Mouse (Mus musculus) limb, embryonic 14.5 days (tissue): ENCODE results near the gene Gbf1. TPM values are rescaled to one million over a fixed set of nuclear protein-coding genes. Genes with fewer than 3 reads are reported as not detected.

Source experiments
- ATAC-seq: fragments of 200-750 bp; cut with Nextera tagmentation; 2 replicates; pipeline ENCODE4 v1.8.0; 2017; ENCODE audit warnings: low read depth, moderate number of reproducible peaks, moderate TSS enrichment; ENCODE audit not compliant: low FRiP score
- DNase-seq: peaks from one replicate; pipeline ENCODE4 v3.0.0-alpha.2; 2015; ENCODE audit warnings: low spot score
- H3K27ac ChIP-seq: fragments of 300-500 bp; sonication (generic); replicated peaks from 2 replicates; pipeline ENCODE4 v1.5.1; 2014; ENCODE audit warnings: low read depth, mild to moderate bottlenecking, low read length, moderate library complexity, mixed read lengths
- H3K27me3 ChIP-seq: fragments of 300-500 bp; sonication (generic); 2 replicates; pipeline ENCODE4 v1.6.1; 2014; ENCODE audit warnings: low read length, mixed read lengths; ENCODE audit not compliant: control insufficient read depth, insufficient read depth
- H3K36me3 ChIP-seq: fragments of 300-500 bp; sonication (generic); 2 replicates; pipeline ENCODE4 v1.6.1; 2014; ENCODE audit warnings: mild to moderate bottlenecking, low read length, moderate library complexity, mixed read lengths; ENCODE audit not compliant: control insufficient read depth, insufficient read depth
- H3K4me1 ChIP-seq: fragments of 300-500 bp; sonication (generic); 2 replicates; pipeline ENCODE4 v1.6.1; 2014; ENCODE audit warnings: antibody characterized with exemption, low read length, mixed read lengths; ENCODE audit not compliant: control insufficient read depth, insufficient read depth
- H3K4me2 ChIP-seq: fragments of 300-500 bp; sonication (generic); replicated peaks from 2 replicates; pipeline ENCODE4 v1.6.1; 2014; ENCODE audit warnings: low read depth, mild to moderate bottlenecking, low read length, moderate library complexity; ENCODE audit not compliant: severe bottlenecking
- H3K4me3 ChIP-seq: fragments of 300-500 bp; sonication (generic); replicated peaks from 2 replicates; pipeline ENCODE4 v1.5.1; 2014; ENCODE audit warnings: low read length
- H3K9ac ChIP-seq: fragments of 300-500 bp; sonication (generic); 2 replicates; pipeline ENCODE4 v1.6.1; 2014; ENCODE audit warnings: mild to moderate bottlenecking, low read depth, low read length, moderate library complexity; ENCODE audit not compliant: severe bottlenecking
- H3K9me3 ChIP-seq: fragments of 300-500 bp; sonication (generic); 2 replicates; pipeline ENCODE4 v1.6.1; 2016; ENCODE audit warnings: low read length; ENCODE audit not compliant: control insufficient read depth
- POLR2A ChIP-seq: fragments of 200-500 bp; IDR thresholded peaks from 2 replicates; pipeline ENCODE4 v1.8.0; 2012; ENCODE audit warnings: inconsistent platforms, mild to moderate bottlenecking, moderate library complexity, borderline replicate concordance; ENCODE audit not compliant: insufficient read depth, insufficient read length; ENCODE audit errors: extremely low read depth
- WGBS: fragments of 180-500 bp; shearing (Covaris S2); extraction: QIAGEN DNeasy Blood & Tissue Kit; methylation state at CpG from one replicate; pipeline ENCODE4 v1.1.7; 2014; 5-methylcytosine and 5-hydroxymethylcytosine counted together
- polyA plus RNA-seq, 2 experiments: library from polyadenylated mRNA; depleted of rRNA in 1 of 2; stranded (reverse) in 1 of 2; unstranded in 1 of 2; fragments of >200 nt; fragmentation: Nextera tagmentation in 1 of 2; extraction: Ambion mirVana in 1 of 2; gene quantifications; 2 replicates each; pipeline versions ENCODE4 v1.2.1 to v1.2.3; 2012 to 2014

Gene Gbf1
- polyA plus RNA-seq, 2 experiments = 66.8 to 92.1 TPM

DNA sequence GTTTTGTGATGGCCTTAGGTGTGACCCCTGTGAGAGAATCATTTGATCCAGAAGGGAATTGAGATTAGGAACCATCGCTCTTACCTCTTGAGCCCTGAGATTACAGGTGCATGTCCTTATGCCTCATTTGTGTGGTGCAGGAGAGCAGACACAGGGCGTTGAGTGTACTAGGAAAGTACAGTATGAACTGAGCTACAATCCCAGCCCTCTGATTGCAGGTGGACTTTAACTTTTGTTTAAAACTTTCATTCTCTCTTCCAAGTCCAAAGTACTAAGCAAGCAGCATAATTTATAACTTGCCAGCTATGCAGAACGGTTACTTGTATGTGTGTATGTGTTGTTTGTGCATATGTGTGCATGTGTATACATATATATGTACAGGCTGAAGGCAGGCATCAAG lies 46.0 kb downstream of the Gbf1 start:
- no peaks in the 10 kb centered on the region for H3K27me3 ChIP-seq
- H3K36me3 ChIP-seq = no peaks in the 10 kb centered on the region
- DNase-seq (no peak), ATAC-seq (no peak)
- WGBS = 91% methylated on average over 3 of the region's 3 CpGs
- no peak overlapping the region for H3K4me2 ChIP-seq
- H3K9me3 ChIP-seq = no peaks in the 10 kb centered on the region
- no peak overlapping the region for H3K9ac ChIP-seq
- no peaks in the 10 kb centered on the region for H3K4me1 ChIP-seq
- H3K27ac ChIP-seq = no peak overlapping the region
- H3K4me3 ChIP-seq = no peak overlapping the region
- TF ChIP-seq POLR2A = no peak

GRCm38 (mm10) chr19:46198891-46199290 lies 46.6 kb downstream of the Gbf1 start:
- Histone ChIP-seq H3K9me3 (no peaks in the 10 kb centered on the region), H3K4me2 (no peak overlapping the region), H3K4me3 (no peak overlapping the region), H3K27me3 (no peaks in the 10 kb centered on the region), H3K4me1 (no peaks in the 10 kb centered on the region), H3K27ac (no peak overlapping the region), H3K9ac (no peak overlapping the region), H3K36me3 (no peaks in the 10 kb centered on the region)
- 81% methylated on average over 5 of the region's 5 CpGs for WGBS
- TF ChIP-seq POLR2A = no peak
- ATAC-seq (no peak), DNase-seq (no peak)

DNA sequence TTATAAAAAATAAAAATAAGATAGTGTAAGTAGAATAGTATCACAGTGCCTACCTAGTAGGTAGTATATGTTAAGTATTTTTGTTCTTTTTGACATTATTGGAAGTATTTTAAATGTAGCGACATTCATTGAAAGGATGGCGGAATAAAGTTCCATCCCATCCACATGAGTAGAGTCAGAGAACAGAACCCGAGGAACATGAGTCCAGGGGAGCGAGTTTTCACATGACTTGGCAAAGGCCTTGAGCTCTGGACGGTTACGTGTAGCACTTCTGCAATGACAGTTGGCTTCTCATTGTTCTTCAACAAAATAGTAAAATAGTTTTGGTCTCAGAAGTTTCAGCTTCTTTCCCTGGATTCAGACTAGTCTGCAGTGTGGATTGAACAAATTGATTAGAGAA lies 51.9 kb downstream of the Gbf1 start:
- DNase-seq (no peak), ATAC-seq (no peak)
- H3K27me3 ChIP-seq = no peaks in the 10 kb centered on the region
- no peaks in the 10 kb centered on the region for H3K36me3 ChIP-seq
- no peaks in the 10 kb centered on the region for H3K4me1 ChIP-seq
- no peak overlapping the region for H3K9ac ChIP-seq
- H3K4me3 ChIP-seq = no peak overlapping the region
- no peak overlapping the region for H3K27ac ChIP-seq
- no peak overlapping the region for H3K4me2 ChIP-seq
- 88% methylated on average over 6 of the region's 6 CpGs for WGBS
- no peaks in the 10 kb centered on the region for H3K9me3 ChIP-seq
- no peak for TF ChIP-seq POLR2A

DNA sequence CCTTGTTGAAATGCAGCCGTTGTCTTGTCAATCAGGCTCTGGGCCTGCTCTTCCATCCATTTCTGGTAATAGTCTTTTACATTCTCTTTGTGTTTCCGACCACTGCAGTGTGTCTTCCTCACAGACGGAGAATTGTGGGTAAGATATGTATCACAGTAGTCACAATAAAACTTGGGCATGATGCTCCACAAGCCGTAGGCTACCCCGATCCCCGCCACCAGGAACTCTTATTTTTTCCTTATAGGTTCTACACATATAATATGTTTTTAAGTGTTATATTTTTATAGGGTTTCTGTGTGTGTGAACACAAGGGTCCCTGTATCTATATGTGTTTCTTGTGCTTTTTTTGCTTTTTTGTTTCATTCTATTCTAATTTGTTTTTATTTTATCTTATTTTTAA lies 53.4 kb downstream of the Gbf1 start:
- no peaks in the 10 kb centered on the region for H3K9me3 ChIP-seq
- no peaks in the 10 kb centered on the region for H3K27me3 ChIP-seq
- no peak overlapping the region for H3K9ac ChIP-seq
- 97% methylated on average over 6 of the region's 6 CpGs for WGBS
- H3K27ac ChIP-seq = no peak overlapping the region
- H3K4me2 ChIP-seq = no peak overlapping the region
- no peak for TF ChIP-seq POLR2A
- DNase-seq (no peak), ATAC-seq (no peak)
- no peaks in the 10 kb centered on the region for H3K4me1 ChIP-seq
- H3K4me3 ChIP-seq = no peak overlapping the region
- H3K36me3 ChIP-seq = no peaks in the 10 kb centered on the region

- H3K27me3 ChIP-seq = no peaks in the 10 kb centered on the region
- DNase-seq = no peak
- 0 out of 2 replicates have a peak, but pooled peaks cover 2% of the 10 kb centered on the region for H3K4me1 ChIP-seq
- H3K4me2 ChIP-seq = no peak overlapping the region
- ATAC-seq = no peak
- H3K36me3 ChIP-seq = peaks cover 2% of the 10 kb centered on the region; the same call in 1 of the 2 replicates
- no peaks in the 10 kb centered on the region for H3K9me3 ChIP-seq
- no peak overlapping the region for H3K9ac ChIP-seq
- TF ChIP-seq POLR2A = no peak
- no peak overlapping the region for H3K27ac ChIP-seq
- H3K4me3 ChIP-seq = no peak overlapping the region
Observed at GRCm38 (mm10) chr19:46210951-46211350, 58.6 kb downstream of the Gbf1 start.

DNA sequence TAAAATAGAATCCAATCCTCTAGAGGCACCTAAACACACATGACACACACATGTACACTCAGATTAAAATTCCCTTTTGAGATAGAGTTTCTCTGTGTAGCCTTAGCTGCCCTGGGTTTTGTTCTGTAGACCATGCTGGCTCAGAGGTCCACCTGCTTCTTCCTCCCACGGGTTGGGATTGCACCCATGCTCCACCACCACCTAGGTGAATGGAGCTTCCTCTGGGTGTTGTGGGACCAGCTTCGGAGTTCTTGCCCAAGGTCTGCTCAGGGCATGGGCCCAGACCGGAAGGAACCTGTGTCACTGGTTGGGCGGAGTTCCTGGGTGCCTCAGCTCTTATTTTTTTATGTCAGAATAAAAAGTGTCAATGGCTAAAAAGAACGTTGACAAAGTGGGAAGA lies 62.2 kb downstream of the Gbf1 start:
- H3K4me1 ChIP-seq = 0 out of 2 replicates have a peak, but pooled peaks cover 2% of the 10 kb centered on the region
- WGBS = 73% methylated on average over 5 of the region's 5 CpGs
- H3K9ac ChIP-seq = no peak overlapping the region
- peaks cover 2% of the 10 kb centered on the region; the same call in 1 of the 2 replicates for H3K36me3 ChIP-seq
- H3K27ac ChIP-seq = no peak overlapping the region
- no peak overlapping the region for H3K4me3 ChIP-seq
- no peaks in the 10 kb centered on the region for H3K9me3 ChIP-seq
- no peak for TF ChIP-seq POLR2A
- DNase-seq = no peak
- H3K27me3 ChIP-seq = no peaks in the 10 kb centered on the region
- no peak overlapping the region for H3K4me2 ChIP-seq
- ATAC-seq = no peak
